Mouse (Mus musculus): ENCODE measurements around the gene Gckr.
"Not testable (repeated sequence)": the region's sequence is repeated elsewhere in the genome, so short reads cannot be mapped to it uniquely, and the experiment has no call there.

Gckr gene

GRCm38 (mm10) chr5:31295606-31296141, 1.6 kb upstream of the Gckr start, which contains the start of gene Fndc4:
Gene Fndc4, minus strand, starts transcription at chr5:31296080.
- DNase-seq = no peak

- peak; percentile 38 for DNase-seq
Measured at GRCm38 (mm10) chr5:31297981-31298380, 738 bp downstream of the Gckr start.

GRCm38 (mm10) chr5:31298486-31298885, 1.2 kb downstream of the Gckr start:
- DNase-seq = no peak

GRCm38 (mm10) chr5:31301866-31302265, 4.6 kb downstream of the Gckr start:
- no peak for DNase-seq

- no peak for DNase-seq
Measured at GRCm38 (mm10) chr5:31303093-31303492, 5.8 kb downstream of the Gckr start.

GRCm38 (mm10) chr5:31312806-31313205, 15.6 kb downstream of the Gckr start:
- DNase-seq = no peak

GRCm38 (mm10) chr5:31322776-31323175, 25.5 kb downstream of the Gckr start:
- peak; percentile 57 for DNase-seq

- DNase-seq = no peak
Measured at GRCm38 (mm10) chr5:31324085-31324484, 26.8 kb downstream of the Gckr start.

- peak; percentile 17 for DNase-seq
Measured at GRCm38 (mm10) chr5:31326850-31327249, 29.6 kb downstream of the Gckr start.

GRCm38 (mm10) chr5:31328255-31328654, 31.0 kb downstream of the Gckr start:
- peak; percentile 84 for DNase-seq

GRCm38 (mm10) chr5:31357586-31357985, 60.3 kb downstream of the Gckr start:
- not testable (repeated sequence) for DNase-seq

- peak; percentile 18 for DNase-seq
Measured at GRCm38 (mm10) chr5:31360955-31361354, 63.7 kb downstream of the Gckr start.

Data from kidney, adult 9 months (tissue).